Mouse (Mus musculus): ENCODE measurements around the gene Gm38431. TPM values are rescaled to one million over a fixed set of nuclear protein-coding genes. Genes with fewer than 3 reads are reported as not detected.

Gene Gm38431
- polyA plus RNA-seq (2014; fragmentation: Nextera tagmentation; extraction: Ambion mirVana): 2.3 and 3.0 TPM in 2 replicates

DNA sequence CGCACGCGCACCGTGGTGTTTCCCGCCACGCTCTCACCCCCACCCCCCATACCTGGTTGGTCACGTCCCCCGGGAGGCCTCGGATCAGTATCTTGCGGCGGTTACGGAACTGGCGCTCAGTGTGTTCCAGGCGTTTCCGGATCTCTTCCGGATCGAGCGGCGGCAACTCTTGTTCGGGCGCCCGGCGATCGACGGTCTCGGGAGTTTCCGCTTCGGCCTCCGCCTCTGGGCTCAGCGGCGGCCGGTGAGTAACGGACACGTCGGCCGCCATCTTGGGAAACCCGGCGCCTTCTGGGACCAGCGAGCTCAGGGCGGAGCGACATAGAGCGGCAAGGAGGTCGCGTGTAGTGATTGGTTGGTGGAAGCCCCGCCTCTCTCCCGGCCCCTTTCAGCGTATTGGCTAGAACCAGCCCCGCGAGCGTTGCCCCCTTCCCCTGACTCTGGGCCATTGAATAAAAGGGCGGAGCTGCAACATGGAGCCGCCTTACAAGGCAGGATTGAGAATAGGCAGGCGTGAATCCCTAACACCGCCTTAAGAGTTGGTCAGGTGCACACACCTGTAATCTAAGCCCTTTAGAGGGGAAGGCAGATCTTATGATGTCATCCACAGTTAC is at the start of gene Gm38431, which contains the start of gene Raver1:
Gene Gm38431, minus strand, starts transcription at position 291 of the 614 bp plus-strand sequence.
Gene Raver1, minus strand, starts transcription at position 302 of the 614 bp plus-strand sequence.
- under 1% methylated on average over 54 of the region's 54 CpGs for WGBS

DNA sequence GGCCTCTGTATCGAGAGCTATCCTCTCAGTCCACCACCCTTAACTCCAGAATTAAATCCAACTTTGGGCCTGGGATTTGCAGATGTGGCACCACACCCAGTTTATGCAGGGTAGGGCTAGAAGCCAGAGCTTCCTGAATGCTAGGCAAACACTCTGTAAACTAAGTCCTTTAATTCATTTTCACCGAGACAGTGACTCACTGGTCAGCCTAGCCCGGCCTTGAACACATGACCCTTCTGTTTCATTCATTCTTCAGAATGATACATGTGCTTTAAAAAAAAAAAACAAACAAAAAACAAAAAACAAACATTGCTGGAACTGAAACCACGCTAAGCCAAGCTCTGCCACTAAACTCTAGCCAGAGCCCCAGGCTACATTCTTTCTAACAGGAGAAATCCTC is 46.6 kb upstream of the Gm38431 start:
- Histone ChIP-seq H3K4me1 (ENCODE audit: insufficient read depth) (no peaks in the 10 kb centered on the region), H3K9me3 (ENCODE audit: low read depth, low read length) (no peaks in the 10 kb centered on the region)

More for the DNA sequence above, at the start of gene Gm38431, which contains the start of gene Raver1:
- ATAC-seq (ENCODE audit: insufficient read depth): peak; percentile 100
- no peaks in the 10 kb centered on the region for H3K4me1 ChIP-seq (ENCODE audit: insufficient read depth)
- peak; percentile 99 for DNase-seq
- no peaks in the 10 kb centered on the region for H3K27me3 ChIP-seq (ENCODE audit: insufficient read depth, low read length)
- TF ChIP-seq CTCF (IDR thresholded peaks at IDR 0.05; ENCODE audit: low read depth): no peak
- H3K36me3 ChIP-seq (ENCODE audit: insufficient read depth): peaks cover 37% of the 10 kb centered on the region
- peak within 1 kb of the TSS; percentile 68 for H3K4me3 ChIP-seq (ENCODE audit: low read depth, low read length)
- peak within 1 kb of the TSS; percentile 83 for H3K9ac ChIP-seq
- no peaks in the 10 kb centered on the region for H3K9me3 ChIP-seq (ENCODE audit: low read depth, low read length)
- H3K27ac ChIP-seq (ENCODE audit: low read depth): peak within 1 kb of the TSS; percentile 91
- peak within 1 kb of the TSS; percentile 62 for H3K4me2 ChIP-seq

DNA sequence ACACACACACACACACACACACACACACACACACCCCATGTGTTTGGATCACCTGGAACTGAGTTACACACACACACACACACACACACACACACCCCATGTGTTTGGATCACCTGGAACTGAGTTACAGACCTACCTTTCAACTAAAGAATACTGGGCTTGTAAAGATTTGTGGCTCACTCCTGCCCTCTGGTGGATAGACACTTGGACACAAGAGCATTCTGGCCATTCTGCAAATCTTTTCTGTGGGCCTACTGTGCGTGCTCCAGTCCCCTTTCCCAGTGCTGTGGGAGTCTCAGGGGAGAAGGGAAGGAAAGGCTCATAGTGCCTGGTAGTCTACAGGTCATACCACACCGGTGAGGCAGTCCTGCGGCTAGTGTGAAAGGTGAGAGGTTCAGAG is 45.4 kb upstream of the Gm38431 start:
- TF ChIP-seq CTCF (IDR thresholded peaks at IDR 0.05; ENCODE audit: low read depth): peak; percentile 80
- 60% methylated on average over 3 of the region's 3 CpGs for WGBS
- Histone ChIP-seq H3K9me3 (ENCODE audit: low read depth, low read length) (no peaks in the 10 kb centered on the region), H3K9ac (no peak overlapping the region), H3K4me2 (no peak overlapping the region), H3K4me3 (ENCODE audit: low read depth, low read length) (no peak overlapping the region), H3K36me3 (ENCODE audit: insufficient read depth) (peaks cover 50% of the 10 kb centered on the region), H3K27me3 (ENCODE audit: insufficient read depth, low read length) (no peaks in the 10 kb centered on the region), H3K27ac (ENCODE audit: low read depth) (no peak overlapping the region), H3K4me1 (ENCODE audit: insufficient read depth) (no peaks in the 10 kb centered on the region)
- ATAC-seq (ENCODE audit: insufficient read depth): no peak
- DNase-seq: peak; percentile 85

More for the DNA sequence above, 46.6 kb upstream of the Gm38431 start:
- DNase-seq (no peak), ATAC-seq (ENCODE audit: insufficient read depth) (no peak)
- 78% methylated on average over 4 of the region's 4 CpGs for WGBS
- Histone ChIP-seq H3K4me3 (ENCODE audit: low read depth, low read length) (no peak overlapping the region), H3K4me2 (no peak overlapping the region), H3K27ac (ENCODE audit: low read depth) (no peak overlapping the region), H3K27me3 (ENCODE audit: insufficient read depth, low read length) (no peaks in the 10 kb centered on the region), H3K9ac (no peak overlapping the region), H3K36me3 (ENCODE audit: insufficient read depth) (peaks cover 62% of the 10 kb centered on the region)
- no peak for TF ChIP-seq CTCF (IDR thresholded peaks at IDR 0.05; ENCODE audit: low read depth)

DNA sequence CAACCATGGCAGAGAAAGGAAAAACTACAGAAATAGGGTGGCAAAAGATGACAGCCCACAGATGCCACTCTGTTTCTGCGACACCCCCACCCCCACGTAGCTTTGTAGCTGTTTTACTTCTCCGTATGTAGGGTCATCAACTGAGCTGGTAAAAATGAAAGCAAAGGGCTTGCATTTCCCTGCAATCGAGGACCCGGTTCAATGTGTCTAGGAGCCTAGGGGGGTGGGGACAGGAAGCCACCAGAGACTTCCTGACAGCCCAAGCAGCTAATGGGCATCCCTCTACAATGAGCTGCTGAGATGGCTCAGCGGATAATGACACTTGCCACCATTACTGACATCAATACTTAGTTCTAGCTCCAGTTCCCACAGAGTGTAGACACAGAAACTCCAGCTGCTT is 44.6 kb upstream of the Gm38431 start:
- no peak for TF ChIP-seq CTCF (IDR thresholded peaks at IDR 0.05; ENCODE audit: low read depth)
- H3K4me2 ChIP-seq: no peak overlapping the region
- no peaks in the 10 kb centered on the region for H3K4me1 ChIP-seq (ENCODE audit: insufficient read depth)
- no peak for ATAC-seq (ENCODE audit: insufficient read depth)
- DNase-seq: no peak
- peaks cover 42% of the 10 kb centered on the region for H3K36me3 ChIP-seq (ENCODE audit: insufficient read depth)
- H3K9ac ChIP-seq: no peak overlapping the region
- WGBS: 78% methylated on average over 6 of the region's 6 CpGs
- no peaks in the 10 kb centered on the region for H3K9me3 ChIP-seq (ENCODE audit: low read depth, low read length)
- no peak overlapping the region for H3K27ac ChIP-seq (ENCODE audit: low read depth)
- H3K4me3 ChIP-seq (ENCODE audit: low read depth, low read length): no peak overlapping the region
- no peaks in the 10 kb centered on the region for H3K27me3 ChIP-seq (ENCODE audit: insufficient read depth, low read length)

DNA sequence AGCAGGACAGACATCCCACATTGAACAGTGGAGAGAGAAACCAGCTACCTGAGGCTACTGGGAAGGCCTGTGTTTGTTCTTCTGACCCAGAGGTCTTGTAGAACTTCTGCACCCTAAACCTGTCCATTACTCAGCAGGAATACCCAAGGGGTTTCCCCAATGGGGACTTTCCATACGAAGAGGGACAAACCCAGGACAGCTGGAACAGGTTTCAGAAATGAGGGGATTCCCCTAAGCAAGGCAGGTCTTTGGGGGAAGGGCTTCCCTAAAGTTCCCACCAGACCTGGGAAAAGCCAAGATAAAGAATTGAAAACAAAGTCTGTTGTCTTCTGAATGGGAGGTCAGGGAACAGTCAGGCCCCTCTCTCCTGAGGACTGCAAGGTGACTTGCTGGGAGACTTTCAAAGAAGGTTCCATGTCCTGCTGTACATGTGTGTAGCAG is 44.2 kb upstream of the Gm38431 start:
- no peaks in the 10 kb centered on the region for H3K27me3 ChIP-seq (ENCODE audit: insufficient read depth, low read length)
- no peak for ATAC-seq (ENCODE audit: insufficient read depth)
- peaks cover 37% of the 10 kb centered on the region for H3K36me3 ChIP-seq (ENCODE audit: insufficient read depth)
- no peak overlapping the region for H3K9ac ChIP-seq
- no peak for TF ChIP-seq CTCF (IDR thresholded peaks at IDR 0.05; ENCODE audit: low read depth)
- WGBS: 50% methylated on average over 1 of the region's 1 CpGs
- no peaks in the 10 kb centered on the region for H3K4me1 ChIP-seq (ENCODE audit: insufficient read depth)
- H3K4me3 ChIP-seq (ENCODE audit: low read depth, low read length): no peak overlapping the region
- no peak overlapping the region for H3K27ac ChIP-seq (ENCODE audit: low read depth)
- H3K9me3 ChIP-seq (ENCODE audit: low read depth, low read length): no peaks in the 10 kb centered on the region
- DNase-seq: no peak
- no peak overlapping the region for H3K4me2 ChIP-seq

DNA sequence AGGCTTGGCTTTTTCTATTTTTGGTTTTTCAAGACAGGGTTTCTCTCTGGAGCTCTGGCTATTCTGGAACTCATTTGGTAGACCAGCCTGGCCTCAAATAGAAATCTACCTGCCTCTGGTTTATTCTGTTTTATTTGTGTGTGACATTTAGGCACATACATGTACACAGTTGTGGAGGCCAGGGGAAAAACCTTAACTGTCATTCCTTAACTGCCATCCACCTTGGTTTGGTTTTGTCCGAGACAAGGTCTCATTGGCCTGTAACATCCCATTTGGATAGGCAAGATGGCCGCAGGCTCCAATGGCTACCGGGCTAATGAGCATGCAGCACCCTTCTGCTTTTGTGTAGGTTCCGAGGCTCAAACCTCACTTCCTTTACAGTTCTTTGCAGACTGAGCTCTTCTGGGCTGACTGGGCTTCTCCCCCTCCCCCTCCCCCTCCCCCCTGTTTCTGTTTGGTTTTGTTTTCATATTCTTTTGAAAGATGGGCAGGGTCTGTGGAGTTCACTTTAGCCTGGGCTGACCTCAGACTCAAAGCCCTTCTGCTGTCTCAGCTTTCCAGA is 43.6 kb upstream of the Gm38431 start:
- 77% methylated on average over 4 of the region's 4 CpGs for WGBS
- ATAC-seq (ENCODE audit: insufficient read depth) (no peak), DNase-seq (no peak)
- Histone ChIP-seq H3K27ac (ENCODE audit: low read depth) (no peak overlapping the region), H3K4me2 (no peak overlapping the region), H3K4me3 (ENCODE audit: low read depth, low read length) (no peak overlapping the region), H3K4me1 (ENCODE audit: insufficient read depth) (0 out of 2 replicates have a peak, but pooled peaks cover 2% of the 10 kb centered on the region), H3K9ac (no peak overlapping the region), H3K27me3 (ENCODE audit: insufficient read depth, low read length) (no peaks in the 10 kb centered on the region), H3K36me3 (ENCODE audit: insufficient read depth) (peaks cover 32% of the 10 kb centered on the region), H3K9me3 (ENCODE audit: low read depth, low read length) (no peaks in the 10 kb centered on the region)
- no peak for TF ChIP-seq CTCF (IDR thresholded peaks at IDR 0.05; ENCODE audit: low read depth)

DNA sequence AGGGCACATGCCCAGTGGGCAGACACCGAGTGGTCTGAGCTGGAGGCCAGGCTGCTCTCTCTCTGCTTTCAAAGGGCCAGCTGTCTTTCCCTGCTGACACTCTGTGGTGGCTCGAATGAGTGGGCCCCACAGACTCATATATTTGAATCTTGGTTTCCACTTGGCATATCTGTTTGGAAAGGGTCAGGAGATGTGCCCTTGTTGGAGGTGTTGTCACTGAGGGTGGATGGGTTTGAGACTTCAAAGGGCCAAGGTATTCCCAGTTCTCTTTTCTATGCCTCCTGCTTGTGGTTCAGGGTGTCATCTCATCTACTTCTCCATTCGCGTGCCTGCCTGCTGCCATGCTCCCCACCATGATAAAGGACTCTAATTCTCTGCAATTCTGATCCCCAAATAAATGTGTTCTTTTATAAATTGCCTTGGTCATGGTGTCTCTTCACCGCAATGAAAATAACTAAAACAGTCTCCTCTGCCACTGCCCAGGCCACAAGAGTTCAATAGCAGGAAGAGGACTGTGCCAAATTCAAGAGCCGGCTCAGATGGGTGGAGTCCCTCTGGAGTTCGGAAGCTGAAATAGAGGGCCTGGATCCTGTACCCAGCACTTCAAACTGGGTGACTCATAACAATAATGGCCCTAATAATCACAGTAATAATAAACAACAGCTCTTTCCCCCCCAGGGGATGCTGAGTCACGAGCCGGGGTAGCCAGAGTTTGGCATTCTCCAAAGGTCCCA is 43.0 kb upstream of the Gm38431 start:
- peaks cover 25% of the 10 kb centered on the region for H3K36me3 ChIP-seq (ENCODE audit: insufficient read depth)
- ATAC-seq (ENCODE audit: insufficient read depth): no peak
- H3K4me1 ChIP-seq (ENCODE audit: insufficient read depth): 0 out of 2 replicates have a peak, but pooled peaks cover 3% of the 10 kb centered on the region
- WGBS: 61% methylated on average over 9 of the region's 9 CpGs
- no peak for TF ChIP-seq CTCF (IDR thresholded peaks at IDR 0.05; ENCODE audit: low read depth)
- no peaks in the 10 kb centered on the region for H3K9me3 ChIP-seq (ENCODE audit: low read depth, low read length)
- no peak for DNase-seq
- H3K9ac ChIP-seq: no peak overlapping the region
- H3K4me3 ChIP-seq (ENCODE audit: low read depth, low read length): no peak overlapping the region
- H3K27me3 ChIP-seq (ENCODE audit: insufficient read depth, low read length): no peaks in the 10 kb centered on the region
- H3K27ac ChIP-seq (ENCODE audit: low read depth): no peak overlapping the region
- H3K4me2 ChIP-seq: no peak overlapping the region

Measured in lung, embryonic 14.5 days (tissue).